Mouse (Mus musculus): ENCODE measurements around the gene Mbnl1.

DNA sequence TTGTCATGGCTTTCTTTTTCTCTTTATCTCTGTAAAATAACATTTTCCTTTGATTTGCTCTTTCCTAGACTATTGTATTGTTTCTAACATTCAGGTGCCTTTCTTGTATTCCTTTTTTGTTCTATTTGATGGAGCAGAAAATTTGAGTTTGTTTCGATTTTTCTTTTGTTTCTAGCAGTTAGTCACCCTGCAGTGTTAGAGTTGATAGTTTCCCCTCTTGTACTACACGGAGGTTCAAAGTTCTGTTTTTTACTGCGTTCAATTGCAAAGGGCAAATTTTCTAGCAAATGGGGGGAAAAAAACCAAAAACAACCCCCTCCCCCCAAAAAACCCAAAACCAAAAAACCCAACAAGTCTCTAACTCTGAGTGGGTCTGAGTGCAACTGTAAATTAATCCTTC is 26.0 kb downstream of the Mbnl1 start:
- TF ChIP-seq GATA1 (IDR thresholded peaks at IDR 0.05; ENCODE audit: borderline replicate concordance, low read length) (no peak), FLI1 (IDR thresholded peaks at IDR 0.05; ENCODE audit: low read length) (no peak)

Data from megakaryocyte, embryonic 14.5 days (primary cell).